Mouse (Mus musculus) splenic B cell, adult 2 months (primary cell): ENCODE measurements around the gene Mmp15.

Experiments
- DNase-seq: peaks from one replicate; pipeline ENCODE4 v3.0.0-alpha.2; 2011; ENCODE audit warnings: low read depth, low spot score
- H3K27me3 ChIP-seq: 2 replicates; pipeline ENCODE4 v1.6.1; 2012; ENCODE audit warnings: mild to moderate bottlenecking, low read length, moderate library complexity, mixed read lengths; ENCODE audit not compliant: control insufficient read depth, poor library complexity, insufficient read depth, severe bottlenecking
- H3K36me3 ChIP-seq: 2 replicates; pipeline ENCODE4 v1.6.1; 2012; ENCODE audit warnings: mild to moderate bottlenecking, low read length, moderate library complexity, mixed read lengths; ENCODE audit not compliant: control insufficient read depth, poor library complexity, insufficient read depth, severe bottlenecking

The Mmp15 gene

DNA sequence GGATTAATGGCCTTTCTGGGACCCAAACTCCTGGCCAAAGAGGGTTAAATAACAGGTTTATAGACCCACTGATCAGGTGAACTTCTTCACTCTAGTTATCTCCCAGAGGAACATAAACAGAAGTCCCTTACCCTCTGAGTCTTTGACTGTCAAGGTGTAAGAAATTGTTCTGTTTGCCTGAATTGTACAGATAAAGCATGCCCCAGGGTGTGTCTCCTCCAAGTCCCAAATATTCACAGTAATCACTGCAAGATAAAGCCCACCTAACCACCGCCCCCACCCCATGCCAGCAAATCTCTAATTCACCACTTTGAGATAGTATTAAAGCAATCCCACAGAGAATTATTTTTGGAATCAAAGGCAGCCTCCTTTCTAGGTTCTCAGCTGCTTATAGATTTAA, 21.7 kb upstream of the Mmp15 start:
- no peak for DNase-seq
- no peaks in the 10 kb centered on the region for H3K27me3 ChIP-seq
- peaks cover 6% of the 10 kb centered on the region for H3K36me3 ChIP-seq

DNA sequence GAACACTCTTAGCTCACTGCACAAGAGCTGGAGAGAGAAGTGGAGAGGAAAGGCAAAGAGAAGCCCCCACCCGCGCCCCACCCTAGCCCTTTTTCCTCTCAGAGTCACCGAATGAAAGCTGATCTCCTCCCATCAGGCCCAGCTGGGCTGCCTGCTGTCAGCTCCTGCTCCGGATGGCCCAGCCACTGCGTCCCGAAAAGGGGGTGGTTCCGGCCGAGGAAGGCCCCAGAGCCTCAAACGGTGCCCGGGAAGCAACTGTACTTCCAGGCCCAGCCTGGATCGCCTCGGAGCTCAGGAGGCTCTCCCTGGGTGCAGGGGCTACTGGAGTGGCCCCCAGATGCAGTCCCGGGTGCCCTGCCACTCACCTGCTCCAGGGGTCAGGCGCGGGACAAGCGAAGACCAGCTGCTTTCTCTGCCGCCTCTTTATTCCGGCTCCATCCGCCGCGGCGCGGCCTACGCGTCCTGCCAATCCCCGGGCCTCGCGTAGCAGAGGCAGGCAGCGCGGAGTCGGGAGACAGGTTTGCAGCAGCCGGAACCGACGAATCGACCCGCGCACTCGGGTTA, 20.8 kb upstream of the Mmp15 start:
- no peak for DNase-seq
- Histone ChIP-seq H3K36me3 (peaks cover 6% of the 10 kb centered on the region), H3K27me3 (no peaks in the 10 kb centered on the region)

GRCm38 (mm10) chr8:95331720-95332436, 20.2 kb upstream of the Mmp15 start, which contains the start of the genes Zfp319 and Usb1:
Gene Zfp319, minus strand, starts transcription at chr8:95331950.
Gene Usb1, plus strand, starts transcription at chr8:95332284.
- Histone ChIP-seq H3K27me3 (no peaks in the 10 kb centered on the region), H3K36me3 (peaks cover 6% of the 10 kb centered on the region)
- peak; percentile 96 for DNase-seq

DNA sequence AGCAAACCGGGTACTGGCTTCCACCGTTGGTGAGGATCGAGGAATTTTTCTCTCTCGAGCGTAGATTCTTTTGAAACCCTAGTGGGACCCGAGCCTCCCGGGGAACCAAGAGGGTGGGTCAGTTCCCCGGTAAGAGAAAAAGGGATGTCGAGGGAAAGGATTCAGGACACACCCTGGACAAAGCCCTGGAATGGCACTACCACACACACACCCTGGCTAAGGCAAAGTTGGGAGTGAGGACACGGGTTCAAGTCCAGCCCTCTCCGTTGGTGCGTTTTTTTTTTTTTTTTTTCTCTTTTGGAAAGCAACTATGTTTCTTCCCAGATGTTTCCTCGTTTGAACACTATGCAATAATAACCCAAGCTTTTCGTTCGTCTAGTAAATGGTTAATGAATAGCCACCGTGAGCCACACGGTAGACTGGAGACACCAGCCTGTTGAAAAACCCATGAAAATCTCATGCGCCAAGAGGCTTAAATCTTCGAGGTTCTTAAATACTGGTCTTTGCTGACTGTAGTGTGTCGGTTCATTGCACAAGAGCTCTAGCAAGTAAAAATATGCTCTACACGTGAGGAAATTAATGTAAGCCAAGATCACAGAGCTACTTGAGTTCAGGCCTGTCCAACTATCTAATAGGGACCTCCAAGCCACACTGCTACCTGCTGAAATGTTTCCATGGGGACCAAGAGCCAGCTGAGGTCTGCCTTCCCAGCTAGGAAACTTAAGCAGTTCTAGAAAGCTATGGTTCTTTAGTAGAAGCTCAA, 19.4 kb upstream of the Mmp15 start:
- no peaks in the 10 kb centered on the region for H3K27me3 ChIP-seq
- H3K36me3 ChIP-seq, result peaks cover 4% of the 10 kb centered on the region; the same call in 1 of the 2 replicates
- peak; percentile 13 for DNase-seq

GRCm38 (mm10) chr8:95335706-95336105, 16.4 kb upstream of the Mmp15 start:
- H3K27me3 ChIP-seq, result no peaks in the 10 kb centered on the region
- H3K36me3 ChIP-seq, result peaks cover 13% of the 10 kb centered on the region
- peak; percentile 69 for DNase-seq

GRCm38 (mm10) chr8:95336363-95336762, 15.7 kb upstream of the Mmp15 start:
- DNase-seq, result no peak
- H3K27me3 ChIP-seq, result no peaks in the 10 kb centered on the region
- peaks cover 13% of the 10 kb centered on the region for H3K36me3 ChIP-seq

DNA sequence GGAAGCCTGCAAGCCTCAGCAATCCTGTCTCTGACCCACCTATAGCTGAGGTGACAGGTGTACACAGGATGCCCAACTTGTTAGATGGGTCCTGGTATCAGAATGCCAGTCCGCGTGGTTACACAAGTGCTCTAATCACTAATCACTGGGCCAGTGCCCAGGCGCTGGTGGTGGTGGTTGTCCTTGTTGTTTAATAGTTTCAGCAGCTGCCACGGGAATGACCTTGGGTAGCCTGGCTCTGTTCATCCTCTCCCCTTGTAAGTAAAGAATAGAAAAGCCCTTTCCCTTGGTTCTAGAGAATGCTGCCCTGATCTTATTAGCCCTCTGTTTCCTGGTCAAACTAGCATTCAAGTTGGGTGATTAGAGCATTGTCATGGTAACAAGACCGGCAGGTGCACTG, 10.3 kb upstream of the Mmp15 start:
- DNase-seq, result no peak
- Histone ChIP-seq H3K36me3 (peaks cover 13% of the 10 kb centered on the region), H3K27me3 (no peaks in the 10 kb centered on the region)

DNA sequence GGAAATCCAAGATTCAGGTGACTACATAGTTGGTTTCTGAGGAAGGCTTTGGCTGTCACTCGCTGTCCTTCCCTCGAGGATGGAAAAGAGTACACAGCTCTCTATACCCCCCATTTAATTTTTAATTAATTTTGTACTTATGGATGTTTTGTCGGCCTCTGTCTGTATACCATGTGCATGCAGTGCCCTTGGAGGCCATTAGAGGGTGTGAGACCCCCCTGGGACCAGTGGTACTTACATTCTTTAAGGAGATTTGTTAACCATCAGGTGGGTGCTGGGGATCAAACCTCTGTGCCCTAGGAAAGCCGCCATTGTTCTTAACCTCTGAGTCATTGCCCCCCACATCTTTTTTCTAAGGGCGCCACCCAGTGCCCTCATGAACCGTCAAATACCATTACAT, 7.4 kb upstream of the Mmp15 start:
- DNase-seq, result no peak
- peaks cover 4% of the 10 kb centered on the region; the same call in 1 of the 2 replicates for H3K36me3 ChIP-seq
- H3K27me3 ChIP-seq, result no peaks in the 10 kb centered on the region

DNA sequence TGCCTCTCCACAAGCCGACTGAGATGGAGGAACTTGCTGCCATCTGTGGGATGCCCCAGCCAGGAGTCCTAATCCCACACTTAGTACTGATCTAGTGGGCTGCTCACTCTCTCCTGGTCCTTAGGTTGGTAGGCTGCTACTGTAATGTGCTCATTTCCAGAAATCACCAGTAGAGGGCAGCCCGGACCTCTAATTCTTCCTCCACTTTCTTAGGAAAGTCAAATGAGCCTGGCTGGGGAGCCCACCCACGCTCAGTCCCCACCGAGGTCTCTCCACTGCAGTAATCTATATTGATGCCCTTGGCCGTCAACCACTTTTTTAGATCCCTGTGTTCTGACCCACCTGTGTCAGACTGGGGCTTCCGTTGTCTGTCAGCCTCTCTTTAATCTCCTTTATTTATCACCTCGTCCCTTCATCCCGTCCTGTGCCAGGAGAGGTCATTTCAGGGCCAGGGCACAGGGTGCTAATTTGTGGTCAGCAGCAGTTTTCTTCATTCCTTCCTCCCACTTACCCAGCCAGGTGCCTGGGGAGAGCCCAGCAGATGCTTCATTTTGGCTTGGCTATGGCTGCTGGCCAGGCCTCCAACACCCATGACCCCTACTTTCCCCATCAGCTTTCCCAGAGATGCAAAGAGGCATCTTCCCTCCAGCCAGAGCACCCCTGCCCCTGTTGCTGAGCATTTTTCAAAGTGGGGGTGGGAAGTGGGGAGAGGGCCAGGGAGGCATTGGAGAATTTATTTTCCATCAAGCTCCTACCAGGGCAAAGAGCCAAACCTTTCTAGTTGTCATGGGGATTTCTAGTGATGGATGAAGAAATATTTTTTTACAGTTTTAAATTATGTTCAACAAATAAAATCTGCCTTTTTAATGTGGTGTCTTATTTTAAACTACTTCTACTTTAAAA, 5.2 kb upstream of the Mmp15 start:
- DNase-seq, result peak; percentile 71
- H3K36me3 ChIP-seq, result peaks cover 2% of the 10 kb centered on the region; the same call in 1 of the 2 replicates
- peaks cover under 1% of the 10 kb centered on the region; the same call in 1 of the 2 replicates for H3K27me3 ChIP-seq

GRCm38 (mm10) chr8:95348356-95348755, 3.7 kb upstream of the Mmp15 start:
- H3K36me3 ChIP-seq, result peaks cover 2% of the 10 kb centered on the region; the same call in 1 of the 2 replicates
- no peak for DNase-seq
- H3K27me3 ChIP-seq, result peaks cover 2% of the 10 kb centered on the region; the same call in 1 of the 2 replicates

DNA sequence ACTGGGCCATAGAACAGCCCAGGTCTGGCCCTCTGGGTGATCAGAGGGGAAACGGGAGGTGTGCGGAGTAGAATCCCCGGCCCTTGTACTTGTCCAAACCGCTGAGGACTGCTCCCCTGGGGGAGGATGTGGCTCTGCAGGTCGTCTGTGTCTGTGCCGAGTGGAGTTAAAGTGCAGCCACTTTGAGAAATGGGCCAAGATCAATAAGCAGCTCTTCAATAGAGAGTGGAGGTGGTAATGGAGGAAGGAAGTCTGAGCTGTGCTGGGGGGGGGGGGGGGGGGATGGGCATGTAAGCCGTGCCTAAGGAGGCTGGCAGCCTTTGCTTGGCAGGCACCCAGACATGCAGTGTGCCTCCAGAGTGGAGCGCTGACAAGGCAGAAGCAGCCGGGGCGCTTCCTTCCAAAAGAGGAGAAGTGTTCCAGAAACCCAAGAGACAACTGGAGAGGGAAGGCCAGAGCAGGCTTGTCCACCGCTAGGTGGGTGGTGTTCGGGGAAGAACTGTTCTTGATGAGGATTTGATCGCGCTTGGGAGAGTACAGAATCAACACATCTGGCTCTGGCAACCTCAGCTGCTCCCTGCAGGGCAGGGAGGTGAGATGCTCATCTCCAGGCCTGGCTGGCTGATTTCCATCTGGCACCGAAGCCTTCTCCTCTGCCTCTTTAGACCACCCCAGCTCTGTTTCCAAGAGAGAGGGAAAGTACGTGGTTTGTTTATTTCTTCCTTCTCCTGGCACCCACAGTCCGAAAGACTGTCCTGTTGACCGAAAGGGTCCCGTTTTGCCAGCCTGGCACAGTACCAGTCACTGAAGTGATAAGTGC, 3.0 kb upstream of the Mmp15 start:
- peaks cover 2% of the 10 kb centered on the region; the same call in 1 of the 2 replicates for H3K36me3 ChIP-seq
- H3K27me3 ChIP-seq, result peaks cover 3% of the 10 kb centered on the region; the same call in 1 of the 2 replicates
- DNase-seq, result peak; percentile 29

- DNase-seq, result no peak
- Histone ChIP-seq H3K36me3 (0 out of 2 replicates have a peak, but pooled peaks cover under 1% of the 10 kb centered on the region), H3K27me3 (peaks cover 3% of the 10 kb centered on the region; the same call in 1 of the 2 replicates)
These were observed 607 bp upstream of the Mmp15 start for GRCm38 (mm10) chr8:95351461-95351860.
